Mouse (Mus musculus) thymus, postnatal 4 days (tissue): ENCODE measurements around the gene Rap2a.

ENCODE experiments used
- DNase-seq: peaks from one replicate; pipeline ENCODE4 v3.0.0; 2021

Rap2a gene

GRCm38 (mm10) chr14:120542976-120543375 is 64.7 kb downstream of the Rap2a start:
- DNase-seq, result no peak

DNA sequence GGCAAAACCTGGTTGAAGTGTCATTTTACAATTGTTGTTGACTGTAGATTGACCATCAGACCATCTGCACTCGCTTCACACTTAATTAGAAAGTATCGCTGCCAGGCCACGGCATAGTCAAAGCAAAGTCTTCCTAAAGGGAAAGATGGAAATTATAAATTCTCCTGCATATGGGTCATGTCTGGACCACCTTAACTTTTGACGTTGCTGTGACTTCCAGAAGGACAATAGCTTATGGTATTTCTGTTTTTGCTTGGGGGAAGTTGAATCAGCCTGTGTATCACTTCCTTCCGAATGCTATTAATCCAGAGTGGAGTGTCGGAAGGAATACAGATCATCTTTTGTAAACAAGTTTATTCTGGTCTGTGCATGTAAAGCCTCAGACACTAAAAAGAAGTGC is 65.6 kb downstream of the Rap2a start:
- no peak for DNase-seq

DNA sequence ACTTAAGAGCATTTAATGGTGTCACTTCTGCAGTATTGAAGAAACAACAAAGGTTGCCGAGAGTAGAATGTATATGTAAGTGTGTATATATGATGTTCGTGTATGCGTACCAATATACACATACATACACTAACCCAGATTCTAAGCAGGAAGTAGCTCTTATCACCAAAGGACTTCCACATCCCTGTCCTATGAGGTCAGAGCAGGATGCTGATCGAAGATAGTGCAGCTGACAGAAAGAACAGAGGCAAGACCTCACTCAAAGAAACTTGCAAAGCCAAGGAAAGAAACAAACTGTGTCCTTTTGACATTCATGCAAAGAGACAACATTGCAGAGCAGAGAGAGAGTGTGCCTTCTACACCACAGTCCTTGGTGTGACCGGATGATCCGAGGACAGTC is 66.3 kb downstream of the Rap2a start:
- DNase-seq, result peak; percentile 23

GRCm38 (mm10) chr14:120544946-120545345 is 66.7 kb downstream of the Rap2a start:
- no peak for DNase-seq
